Mouse (Mus musculus) MEL (cell line): ENCODE data around the gene Bcat2. TPM values are rescaled to one million over a fixed set of nuclear protein-coding genes. Genes with fewer than 3 reads are reported as not detected.

Source experiments
- DNase-seq: peaks from one replicate; pipeline ENCODE4 v3.0.0; 2011; ENCODE audit warnings: low read depth, low spot score
- H3K27ac ChIP-seq: 2 replicates; pipeline ENCODE4 v1.5.1; 2012; ENCODE audit warnings: low read depth, mild to moderate bottlenecking, control low read depth, low read length, moderate library complexity; ENCODE audit not compliant: control insufficient read depth
- H3K27me3 ChIP-seq, 2 experiments: fragments of 150-350 bp in 1 of 2; sonication (generic) in 1 of 2; 2 replicates each; pipeline ENCODE4 v1.6.1; 2012; ENCODE audit warnings: low read length in 2 of 2, mild to moderate bottlenecking in 2 of 2, improper control_type of control experiment in 1 of 2, moderate library complexity in 1 of 2; ENCODE audit not compliant: insufficient read depth in 2 of 2, control insufficient read depth in 1 of 2
- H3K36me3 ChIP-seq, 2 experiments: 2 replicates each; pipeline ENCODE4 v1.6.1; 2012 to 2014; ENCODE audit warnings: low read length in 2 of 2, improper control_type of control experiment in 1 of 2, inconsistent platforms in 1 of 2, mild to moderate bottlenecking in 1 of 2; ENCODE audit not compliant: insufficient read depth in 2 of 2, control insufficient read depth in 1 of 2
- H3K4me1 ChIP-seq, 2 experiments: fragments of 150-350 bp in 1 of 2; sonication (generic) in 1 of 2; 2 replicates each; pipeline ENCODE4 v1.6.1; 2012; ENCODE audit warnings: low read length in 2 of 2, improper control_type of control experiment in 1 of 2, mild to moderate bottlenecking in 1 of 2; ENCODE audit not compliant: insufficient read depth in 2 of 2, control insufficient read depth in 1 of 2
- H3K4me3 ChIP-seq, 2 experiments: fragments of 150-350 bp in 1 of 2; sonication (generic) in 1 of 2; 2 replicates each; pipeline ENCODE4 v1.5.1; 2012; ENCODE audit warnings: low read depth in 2 of 2, low read length in 2 of 2, mild to moderate bottlenecking in 2 of 2, moderate library complexity in 2 of 2, control low read depth in 1 of 2, improper control_type of control experiment in 1 of 2; ENCODE audit not compliant: control insufficient read depth in 1 of 2, insufficient read depth in 1 of 2
- H3K79me2 ChIP-seq: 2 replicates; pipeline ENCODE4 v1.6.1; 2012; ENCODE audit warnings: mild to moderate bottlenecking, low read length, moderate library complexity; ENCODE audit not compliant: control insufficient read depth, poor library complexity, insufficient read depth
- H3K9ac ChIP-seq: 2 replicates; pipeline ENCODE4 v1.6.1; 2012; ENCODE audit warnings: low read depth, mild to moderate bottlenecking, control low read depth, low read length, moderate library complexity; ENCODE audit not compliant: control insufficient read depth, poor library complexity, severe bottlenecking
- H3K9me3 ChIP-seq: fragments of 150-350 bp; sonication (generic); replicated peaks from 2 replicates; pipeline ENCODE4 v1.6.1; 2012; ENCODE audit warnings: mild to moderate bottlenecking, low read length, improper control_type of control experiment, moderate library complexity; ENCODE audit not compliant: insufficient read depth
- ELF1 ChIP-seq: IDR thresholded peaks from 2 replicates; pipeline ENCODE4 v1.6.1; 2014; ENCODE audit warnings: low read depth, mild to moderate bottlenecking, inconsistent platforms, low read length, improper control_type of control experiment, moderate library complexity
- EP300 ChIP-seq, 2 experiments: IDR thresholded peaks; 2 replicates each; pipeline ENCODE4 v1.6.1; 2011; ENCODE audit warnings: improper control_type of control experiment in 2 of 2, low read length in 2 of 2, low read depth in 1 of 2, mild to moderate bottlenecking in 1 of 2
- ETS1 ChIP-seq: IDR thresholded peaks from 2 replicates; pipeline ENCODE4 v1.6.1; 2012; ENCODE audit warnings: low read depth, mild to moderate bottlenecking, inconsistent platforms, low read length, improper control_type of control experiment, moderate library complexity
- GATA1 ChIP-seq: IDR thresholded peaks from 2 replicates; pipeline ENCODE4 v1.6.1; 2011; ENCODE audit warnings: low read depth, low read length, improper control_type of control experiment
- HCFC1 ChIP-seq: IDR thresholded peaks from 2 replicates; pipeline ENCODE4 v1.6.1; 2012; ENCODE audit warnings: low read depth, mild to moderate bottlenecking, inconsistent platforms, low read length, improper control_type of control experiment, moderate library complexity
- JUND ChIP-seq: IDR thresholded peaks from 2 replicates; pipeline ENCODE4 v1.6.1; 2011; ENCODE audit warnings: low read depth, mild to moderate bottlenecking, improper control_type of control experiment, low read length
- MAX ChIP-seq: IDR thresholded peaks from 2 replicates; pipeline ENCODE4 v1.6.1; 2011; ENCODE audit warnings: low read length, improper control_type of control experiment
- MEF2A ChIP-seq: IDR thresholded peaks from 2 replicates; pipeline ENCODE4 v1.6.1; 2014; ENCODE audit warnings: low read depth, mild to moderate bottlenecking, inconsistent platforms, low read length, improper control_type of control experiment; ENCODE audit not compliant: poor library complexity, insufficient replicate concordance, severe bottlenecking; ENCODE audit errors: extremely low read depth
- MXI1 ChIP-seq: IDR thresholded peaks from 2 replicates; pipeline ENCODE4 v1.6.1; 2011; ENCODE audit warnings: mild to moderate bottlenecking, low read depth, low read length, improper control_type of control experiment
- MYB ChIP-seq: IDR thresholded peaks from 2 replicates; pipeline ENCODE4 v1.6.1; 2011; ENCODE audit warnings: mild to moderate bottlenecking, low read depth, low read length, improper control_type of control experiment
- MYC ChIP-seq: IDR thresholded peaks from 2 replicates; pipeline ENCODE4 v1.6.1; 2011; ENCODE audit warnings: low read depth, mild to moderate bottlenecking, low read length, improper control_type of control experiment, moderate library complexity
- NELFE ChIP-seq: IDR thresholded peaks from 2 replicates; pipeline ENCODE4 v1.6.1; 2011; ENCODE audit warnings: low read depth, low read length, improper control_type of control experiment
- POLR2AphosphoS2 ChIP-seq: IDR thresholded peaks from 2 replicates; pipeline ENCODE4 v1.6.1; 2011; ENCODE audit warnings: low read length, improper control_type of control experiment
- SIN3A ChIP-seq: IDR thresholded peaks from 2 replicates; pipeline ENCODE4 v1.6.1; 2012; ENCODE audit warnings: low read length, improper control_type of control experiment, inconsistent platforms
- TBP ChIP-seq: IDR thresholded peaks from 2 replicates; pipeline ENCODE4 v1.8.0; 2011; ENCODE audit warnings: low read depth, low read length, improper control_type of control experiment
- TCF12 ChIP-seq: IDR thresholded peaks from 2 replicates; pipeline ENCODE4 v1.6.1; 2014; ENCODE audit warnings: low read depth, mild to moderate bottlenecking, inconsistent platforms, low read length, improper control_type of control experiment, moderate library complexity
- ZMIZ1 ChIP-seq: IDR thresholded peaks from 2 replicates; pipeline ENCODE4 v1.6.1; 2012; ENCODE audit warnings: low read depth, mild to moderate bottlenecking, inconsistent platforms, low read length, improper control_type of control experiment, moderate library complexity
- polyA plus RNA-seq, 2 experiments: library from polyadenylated mRNA; stranded (reverse) in 1 of 2; unstranded in 1 of 2; fragments of >175 nt in 1 of 2; fragments of >200 nt in 1 of 2; gene quantifications; 2 replicates each; pipeline versions ENCODE4 v1.2.1 to v1.2.4; 2012; ENCODE audit warnings: low replicate concordance in 2 of 2, low read depth in 1 of 2; ENCODE audit not compliant: insufficient read length in 2 of 2, insufficient read depth in 1 of 2, missing spikeins in 1 of 2
- total RNA-seq: library from RNA; depleted of rRNA; stranded (reverse); fragments of 300-350 nt; gene quantifications from 2 replicates; pipeline ENCODE4 v1.2.3, GENCODE M21; 2012

Bcat2 gene
- total and polyA plus RNA-seq, 3 experiments = 49.4 to 140 TPM; not detected in 1

DNA sequence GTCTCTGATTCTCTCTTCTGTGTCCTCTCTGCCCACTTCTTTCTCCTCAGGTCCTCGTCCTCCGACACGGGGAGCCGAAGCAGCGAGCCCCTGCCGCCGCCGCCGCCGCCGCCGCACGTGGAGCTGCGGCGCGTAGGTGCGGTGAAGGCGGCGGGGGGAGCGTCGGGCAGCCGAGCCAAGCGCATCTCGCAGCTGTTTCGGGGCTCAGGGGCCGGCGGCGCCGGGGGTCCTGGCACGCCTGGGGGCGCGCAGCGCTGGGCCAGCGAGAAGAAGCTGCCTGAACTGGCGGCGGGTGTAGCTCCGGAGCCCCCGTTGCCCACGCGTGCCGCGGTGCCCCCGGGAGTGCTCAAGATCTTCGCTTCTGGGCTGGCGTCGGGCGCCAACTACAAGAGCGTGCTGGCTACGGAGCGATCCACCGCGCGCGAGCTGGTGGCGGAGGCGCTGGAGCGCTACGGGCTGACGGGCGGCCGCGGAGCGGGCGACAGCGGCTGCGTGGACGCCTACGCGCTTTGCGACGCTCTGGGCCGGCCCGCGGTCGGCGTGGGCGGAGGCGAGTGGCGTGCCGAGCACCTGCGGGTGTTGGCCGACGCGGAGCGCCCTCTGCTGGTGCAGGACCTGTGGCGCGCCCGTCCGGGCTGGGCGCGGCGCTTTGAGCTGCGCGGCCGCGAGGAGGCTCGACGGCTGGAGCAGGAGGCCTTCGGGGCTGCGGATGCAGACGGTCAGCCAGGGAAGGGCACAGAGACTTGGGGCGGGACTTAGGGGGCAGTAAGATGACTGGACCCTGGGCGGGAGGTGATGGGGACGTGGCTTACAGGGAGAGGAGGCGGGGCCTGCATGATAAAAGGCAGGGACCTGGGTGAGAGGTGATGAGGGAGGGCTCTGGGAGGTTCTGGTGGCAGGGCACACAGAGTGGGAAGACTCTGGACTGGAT is 58.7 kb downstream of the Bcat2 start (continued):
- TF ChIP-seq NELFE (peak; percentile 57), MAX (peak; percentile 85)

DNA sequence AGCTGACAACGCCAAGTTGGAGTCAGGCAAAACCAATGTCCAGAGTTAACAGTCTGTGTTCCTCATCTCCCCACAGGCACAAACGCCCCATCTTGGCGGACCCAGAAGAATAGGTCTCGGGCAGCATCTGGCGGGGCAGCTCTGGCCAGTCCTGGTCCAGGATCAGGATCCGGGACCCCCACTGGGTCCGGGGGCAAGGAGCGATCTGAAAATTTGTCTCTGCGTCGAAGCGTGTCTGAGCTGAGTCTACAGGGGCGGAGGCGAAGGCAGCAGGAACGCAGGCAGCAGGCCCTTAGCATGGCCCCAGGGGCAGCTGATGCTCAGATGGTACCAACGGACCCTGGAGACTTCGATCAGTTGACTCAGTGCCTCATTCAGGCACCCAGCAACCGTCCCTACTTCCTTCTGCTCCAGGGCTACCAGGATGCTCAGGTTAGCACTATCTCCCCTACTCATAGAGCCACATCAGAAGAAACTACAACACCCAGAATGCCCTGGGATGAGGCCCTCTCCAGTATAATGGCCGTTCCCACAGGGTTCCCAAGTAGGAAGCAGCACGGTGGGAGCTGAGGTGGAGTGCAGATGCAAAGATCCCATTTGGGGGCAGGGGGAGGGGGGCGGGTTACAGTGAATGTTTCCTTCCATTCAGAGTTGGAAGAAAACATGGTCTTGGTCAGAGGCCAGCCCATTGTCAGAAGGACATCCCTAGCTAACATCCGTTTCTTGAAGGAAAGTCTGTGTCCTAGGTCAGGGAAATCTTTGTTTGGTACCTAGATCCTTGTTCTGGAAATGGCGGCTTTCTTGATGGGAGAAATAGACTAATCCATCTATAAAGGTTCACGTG is 60.3 kb downstream of the Bcat2 start:
- Histone ChIP-seq H3K36me3 (no peaks in the 10 kb centered on the region), H3K79me2 (peaks cover 2% of the 10 kb centered on the region; the same call in 1 of the 2 replicates), H3K4me3 (no peak overlapping the region), H3K9ac (no peak overlapping the region), H3K27me3 (no peaks in the 10 kb centered on the region), H3K4me1 (peaks cover 0 to 18% of the 10 kb centered on the region in 2 experiments; a peak in 2 of 4 replicates), H3K27ac (no peak overlapping the region), H3K9me3 (no peaks in the 10 kb centered on the region)
- no peak for TF ChIP-seq TCF12
- peak; percentile 63 for TF ChIP-seq HCFC1
- no peak for DNase-seq

GRCm38 (mm10) chr7:45632499-45632898 is 62.5 kb downstream of the Bcat2 start:
- no peak for DNase-seq

DNA sequence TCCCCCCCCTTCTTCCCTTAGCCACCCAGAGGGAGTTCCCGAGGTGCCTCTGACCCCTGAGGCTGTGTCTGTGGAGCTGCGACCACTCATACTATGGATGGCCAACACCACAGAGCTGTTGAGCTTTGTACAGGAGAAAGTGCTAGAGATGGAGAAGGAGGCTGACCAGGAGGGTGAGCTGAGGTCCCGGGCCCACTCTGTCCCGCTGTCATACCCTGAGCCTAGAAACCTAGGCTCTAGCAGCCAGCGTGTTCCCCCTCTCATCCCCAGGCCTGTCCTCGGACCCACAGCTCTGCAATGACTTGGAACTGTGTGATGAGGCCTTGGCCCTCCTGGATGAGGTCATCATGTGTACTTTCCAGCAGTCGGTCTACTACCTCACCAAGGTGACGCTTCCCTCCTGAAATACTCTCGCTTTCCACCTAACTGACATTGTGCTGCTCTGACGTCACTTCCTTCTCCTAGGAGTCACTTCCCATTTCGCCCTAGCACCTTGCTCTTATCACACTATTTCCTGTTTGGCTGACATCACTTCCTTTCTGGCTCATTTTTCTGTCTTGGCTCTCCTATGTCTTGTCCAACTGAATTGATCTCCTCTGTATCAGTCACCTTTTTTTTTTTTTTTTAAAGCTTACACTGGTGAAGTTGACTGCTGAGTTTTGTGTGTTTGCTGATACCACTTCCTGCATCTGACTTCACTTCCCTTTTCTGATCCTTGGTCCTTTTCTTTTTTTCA is 65.2 kb downstream of the Bcat2 start:
- Histone ChIP-seq H3K4me1 (peaks cover 0 to 10% of the 10 kb centered on the region in 2 experiments; a peak in 2 of 4 replicates), H3K36me3 (peaks cover 0 to 4% of the 10 kb centered on the region in 2 experiments; a peak in 1 of 4 replicates), H3K4me3 (no peak overlapping the region), H3K9ac (no peak overlapping the region), H3K9me3 (no peaks in the 10 kb centered on the region), H3K79me2 (no peaks in the 10 kb centered on the region), H3K27ac (peak overlapping the region; percentile 62), H3K27me3 (no peaks in the 10 kb centered on the region)
- peak; percentile 81 for DNase-seq
- TF ChIP-seq ELF1 (peak; percentile 58), SIN3A (0 out of 2 replicates have a peak, but pooled peaks have one; percentile 36), MYB (peak; percentile 36; the same call in 1 of the 2 replicates), HCFC1 (peak; percentile 64; the same call in 1 of the 2 replicates), JUND (peak; percentile 59; the same call in 1 of the 2 replicates), ETS1 (peak; percentile 82), EP300 (IDR thresholded peaks at IDR 0.05; ENCODE audit: low read depth in 1 of 2, low read length in 2 of 2) (peak; percentile 54 to 63; a peak in 2 of 4 replicates), MEF2A (no peak), ZMIZ1 (no peak), POLR2AphosphoS2 (no peak), MAX (peak; percentile 19; the same call in 1 of the 2 replicates), TBP (0 out of 2 replicates have a peak, but pooled peaks have one; percentile 27), MYC (no peak), MXI1 (no peak), GATA1 (peak; percentile 66)

More at GRCm38 (mm10) chr7:45632499-45632898, 62.5 kb downstream of the Bcat2 start:
- Histone ChIP-seq H3K36me3 (peaks cover 0 to 4% of the 10 kb centered on the region in 2 experiments; a peak in 1 of 4 replicates), H3K27ac (no peak overlapping the region)
- no peak for TF ChIP-seq TCF12
- TF ChIP-seq HCFC1 = no peak
- TF ChIP-seq, all 39 proteins: peak for 0
- H3K9me3 ChIP-seq = no peaks in the 10 kb centered on the region
- no peak overlapping the region for H3K4me3 ChIP-seq
- no peak overlapping the region for H3K9ac ChIP-seq
- H3K4me1 ChIP-seq = peaks cover 0 to 17% of the 10 kb centered on the region in 2 experiments; a peak in 2 of 4 replicates
- H3K27me3 ChIP-seq = no peaks in the 10 kb centered on the region
- H3K79me2 ChIP-seq = peaks cover 2% of the 10 kb centered on the region; the same call in 1 of the 2 replicates
